In genomic region chr11:66526046-66526980, GRCm38 (mm10) we compare ENCODE assay signal across 9 mouse cellular contexts. TPM values are rescaled to one million over a fixed set of nuclear protein-coding genes. Genes with fewer than 3 reads are reported as not detected.
DNase-seq lines count a peak whose midpoint lies in the region; ATAC-seq and TF ChIP-seq lines count a peak whose summit lies in the region.
"Had no signal": no experiment of that assay in that cellular context is flagged by ENCODE, and none has a peak within 500 bp of the region (broad histone marks: within the 10 kb centered on the region; RNA-seq: fewer than 3 reads in every experiment).

No protein-coding gene starts in this region.

- no peak for TF ChIP-seq CTCF in lung, embryonic 14.5 days (IDR thresholded peaks at IDR 0.05; ENCODE audit: low read depth)

- H3K27ac ChIP-seq in lung, embryonic 14.5 days (ENCODE audit: low read depth), result no peak overlapping the region
- H3K27ac ChIP-seq in heart, embryonic 15.5 days, result no peak overlapping the region
- H3K27ac ChIP-seq in stomach, embryonic 15.5 days, result no peak overlapping the region

- peak; percentile 76 for ATAC-seq in lung, embryonic 14.5 days (ENCODE audit: insufficient read depth)
- no peak; the same call in none of the 2 replicates for ATAC-seq in heart, embryonic 15.5 days (replicated peaks; ENCODE audit: insufficient number of reproducible peaks, insufficient read depth, low FRiP score, low read depth)
- peak; percentile 51; the same call in 1 of the 2 replicates for ATAC-seq in stomach, embryonic 15.5 days (ENCODE audit: insufficient read depth, low FRiP score, low read depth)

- H3K4me1 ChIP-seq in lung, embryonic 14.5 days (ENCODE audit: insufficient read depth), result no peaks in the 10 kb centered on the region
- H3K4me1 ChIP-seq in heart, embryonic 15.5 days (replicated peaks), result peaks cover 26% of the 10 kb centered on the region
- H3K4me1 ChIP-seq in stomach, embryonic 15.5 days, result peaks cover 5% of the 10 kb centered on the region; the same call in 1 of the 2 replicates

- peak overlapping the region; percentile 36 for H3K9ac ChIP-seq in lung, embryonic 14.5 days
- peak overlapping the region; percentile 43 for H3K9ac ChIP-seq in heart, embryonic 15.5 days
- no peak overlapping the region for H3K9ac ChIP-seq in stomach, embryonic 15.5 days

- 0% methylated on average over 75 of the region's 126 CpGs for WGBS in lung, embryonic 14.5 days
- under 1% methylated on average over 102 of the region's 126 CpGs for WGBS in heart, embryonic 15.5 days
- WGBS in stomach, embryonic 15.5 days, result under 1% methylated on average over 110 of the region's 126 CpGs

- H3K36me3 ChIP-seq in lung, embryonic 14.5 days (ENCODE audit: insufficient read depth), result no peaks in the 10 kb centered on the region
- no peaks in the 10 kb centered on the region for H3K36me3 ChIP-seq in heart, embryonic 15.5 days
- H3K36me3 ChIP-seq in stomach, embryonic 15.5 days, result no peaks in the 10 kb centered on the region

- DNase-seq in lung, embryonic 14.5 days, result peak; percentile 49
- DNase-seq in lung, postnatal 25 days (ENCODE audit: low spot score), result no peak
- peak; percentile 64 for DNase-seq in embryo, embryonic 10.5 days (ENCODE audit: low spot score)
- DNase-seq in layer of hippocampus, postnatal 25 days (ENCODE audit: extremely low spot score in 1 of 2, low spot score in 1 of 2), result peak; percentile 31 to 56
- peak; percentile 44 for DNase-seq in mesoderm, embryonic 11.5 days (ENCODE audit: low read depth, low spot score)
- no peak for DNase-seq in MN1 (ENCODE audit: low spot score)

- H3K4me2 ChIP-seq in lung, embryonic 14.5 days, result peak overlapping the region; percentile 93
- peak overlapping the region; percentile 99 for H3K4me2 ChIP-seq in heart, embryonic 15.5 days
- H3K4me2 ChIP-seq in stomach, embryonic 15.5 days, result peak overlapping the region; percentile 95

- H3K9me3 ChIP-seq in lung, embryonic 14.5 days (ENCODE audit: low read depth, low read length), result no peaks in the 10 kb centered on the region
- no peaks in the 10 kb centered on the region for H3K9me3 ChIP-seq in heart, embryonic 15.5 days (replicated peaks)
- no peaks in the 10 kb centered on the region for H3K9me3 ChIP-seq in stomach, embryonic 15.5 days

- H3K4me3 ChIP-seq in lung, embryonic 14.5 days (ENCODE audit: low read depth, low read length), result peak overlapping the region; percentile 54
- peak overlapping the region; percentile 61 for H3K4me3 ChIP-seq in heart, embryonic 15.5 days
- H3K4me3 ChIP-seq in stomach, embryonic 15.5 days (replicated peaks), result peak overlapping the region; percentile 56
- H3K4me3 ChIP-seq: myocyte had no signal

- peaks cover 63% of the 10 kb centered on the region for H3K27me3 ChIP-seq in lung, embryonic 14.5 days (ENCODE audit: insufficient read depth, low read length)
- H3K27me3 ChIP-seq in heart, embryonic 15.5 days, result peaks cover 85% of the 10 kb centered on the region
- H3K27me3 ChIP-seq in stomach, embryonic 15.5 days (replicated peaks), result peaks cover 67% of the 10 kb centered on the region

RNA-seq across cellular contexts. Expression of gene Shisa6, which starts 0.5 kb away (rescaled TPM):
- 0.14 and 0.37 TPM in 2 replicates for polyA plus RNA-seq in lung, embryonic 14.5 days (2014; fragmentation: Nextera tagmentation; extraction: Ambion mirVana)
- 0.23 and 0.65 TPM in 2 replicates for polyA plus RNA-seq in heart, embryonic 15.5 days (2015; fragmentation: Nextera tagmentation; extraction: Ambion mirVana)
- 100 to 1,000 TPM; 132 to 180 TPM for total RNA-seq in layer of hippocampus, postnatal 25 days (2021)
- polyA plus RNA-seq in stomach, embryonic 15.5 days (2015; fragmentation: Nextera tagmentation; extraction: Ambion mirVana), result 0.28 and 0.31 TPM in 2 replicates
- polyA plus RNA-seq: myocyte had no signal

Comparison
In these comparisons a context has a peak if more than half of its experiments do, and no peak if none do; other contexts are left out.
1. DNase-seq: peak in lung, embryonic 14.5 days (single experiment), embryo, embryonic 10.5 days (single experiment), layer of hippocampus, postnatal 25 days (2 of 2) and mesoderm, embryonic 11.5 days (single experiment); none in lung, postnatal 25 days (single experiment) and MN1 (single experiment).
2. Peak in every context shown above with its lines, with median percentiles within 50 percentile points of each other: H3K4me2 ChIP-seq and H3K4me3 ChIP-seq.